Mouse (Mus musculus) lung, embryonic 16.5 days (tissue): ENCODE measurements around the gene Mybpc1. TPM values are rescaled to one million over a fixed set of nuclear protein-coding genes. Genes with fewer than 3 reads are reported as not detected.
"Not testable (repeated sequence)": the region's sequence is repeated elsewhere in the genome, so short reads cannot be mapped to it uniquely, and the experiment has no call there.

Experiments
- ATAC-seq: fragments of 200-750 bp; cut with Nextera tagmentation; 2 replicates; pipeline ENCODE4 v1.8.0; 2017; ENCODE audit warnings: low read depth, mild to moderate bottlenecking, moderate library complexity
- H3K27ac ChIP-seq: fragments of 300-500 bp; sonication (generic); 2 replicates; pipeline ENCODE4 v1.5.1; 2014; ENCODE audit warnings: mild to moderate bottlenecking, control low read depth, low read length
- H3K27me3 ChIP-seq: fragments of 300-500 bp; sonication (generic); 2 replicates; pipeline ENCODE4 v1.6.1; 2014; ENCODE audit warnings: low read depth, low read length, mixed read lengths; ENCODE audit not compliant: control insufficient read depth, insufficient read depth
- H3K36me3 ChIP-seq: fragments of 300-500 bp; sonication (generic); 2 replicates; pipeline ENCODE4 v1.6.1; 2014; ENCODE audit warnings: low read length; ENCODE audit not compliant: control insufficient read depth, insufficient read depth
- H3K4me1 ChIP-seq: fragments of 300-500 bp; sonication (generic); replicated peaks from 2 replicates; pipeline ENCODE4 v1.6.1; 2014; ENCODE audit warnings: low read length, mixed read lengths; ENCODE audit not compliant: control insufficient read depth, insufficient read depth
- H3K4me2 ChIP-seq: fragments of 300-500 bp; sonication (generic); 2 replicates; pipeline ENCODE4 v1.6.1; 2014; ENCODE audit warnings: low read depth, low read length, control low read depth
- H3K4me3 ChIP-seq: fragments of 300-500 bp; sonication (generic); 2 replicates; pipeline ENCODE4 v1.5.1; 2014; ENCODE audit warnings: mild to moderate bottlenecking, low read length, control low read depth
- H3K9ac ChIP-seq: fragments of 300-500 bp; sonication (generic); 2 replicates; pipeline ENCODE4 v1.6.1; 2014; ENCODE audit warnings: low read length, control low read depth
- H3K9me3 ChIP-seq: fragments of 300-500 bp; sonication (generic); 2 replicates; pipeline ENCODE4 v1.6.1; 2016; ENCODE audit warnings: low read length; ENCODE audit not compliant: control insufficient read depth
- WGBS: fragments of 180-500 bp; shearing (Covaris S2); extraction: QIAGEN DNeasy Blood & Tissue Kit; methylation state at CpG from one replicate; pipeline ENCODE4 v1.1.7; 2014; 5-methylcytosine and 5-hydroxymethylcytosine counted together
- polyA plus RNA-seq: library from polyadenylated mRNA; unstranded; fragments of >200 nt; fragmentation: Nextera tagmentation; extraction: Ambion mirVana; gene quantifications from 2 replicates; pipeline ENCODE4 v1.2.1, GENCODE M21; 2015

Gene Mybpc1
- polyA plus RNA-seq, 1 experiment from 2014 or later = 7.5 TPM

DNA sequence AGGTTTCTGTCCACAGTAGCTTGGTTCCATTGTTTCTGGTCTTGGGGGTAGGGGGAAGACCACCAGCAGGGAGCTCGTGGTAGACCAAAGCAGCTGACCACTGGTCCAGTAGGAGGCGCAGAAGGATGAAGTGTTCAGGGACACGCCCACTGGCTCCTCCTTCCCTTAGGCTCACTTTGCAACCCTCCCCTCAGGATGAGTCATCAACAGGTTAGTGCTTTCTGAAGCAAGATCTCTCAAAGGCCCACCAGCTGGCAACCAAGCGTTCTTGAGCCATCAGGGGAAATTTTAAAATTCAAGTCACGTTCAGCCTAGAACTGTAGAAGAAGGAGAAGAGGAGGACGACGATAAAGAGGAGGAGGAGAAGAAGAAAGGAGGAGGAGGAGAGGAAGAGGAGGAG lies 113.3 kb downstream of the Mybpc1 start:
- H3K36me3 ChIP-seq = no peaks in the 10 kb centered on the region
- H3K27ac ChIP-seq = no peak overlapping the region
- WGBS = 64% methylated on average over 7 of the region's 7 CpGs
- H3K9me3 ChIP-seq = no peaks in the 10 kb centered on the region
- H3K27me3 ChIP-seq = no peaks in the 10 kb centered on the region
- no peak for ATAC-seq
- no peak overlapping the region for H3K9ac ChIP-seq
- no peak overlapping the region for H3K4me3 ChIP-seq
- H3K4me2 ChIP-seq = no peak overlapping the region
- no peaks in the 10 kb centered on the region for H3K4me1 ChIP-seq

DNA sequence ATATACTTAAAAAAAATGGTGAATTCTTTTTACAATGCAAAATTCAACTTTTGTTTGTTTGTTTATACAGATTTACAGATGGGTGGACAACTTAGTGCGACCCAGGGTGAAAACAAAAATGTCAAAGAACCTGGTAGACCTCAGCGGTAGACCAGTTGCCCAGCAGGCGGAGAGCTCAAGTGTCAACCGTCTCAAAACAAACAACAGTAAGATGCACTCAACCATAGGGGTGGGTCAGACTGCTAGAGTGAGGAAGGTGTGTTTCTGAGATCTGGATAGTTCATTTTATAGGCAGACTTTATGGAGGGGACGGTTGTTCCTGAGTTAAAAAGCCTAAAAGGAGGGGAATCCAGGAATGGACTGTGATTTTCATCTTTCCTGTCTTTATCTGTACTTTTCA lies 116.3 kb downstream of the Mybpc1 start:
- Histone ChIP-seq H3K4me1 (no peaks in the 10 kb centered on the region), H3K4me2 (no peak overlapping the region), H3K9ac (no peak overlapping the region), H3K27ac (no peak overlapping the region), H3K9me3 (no peaks in the 10 kb centered on the region), H3K4me3 (no peak overlapping the region), H3K36me3 (0 out of 2 replicates have a peak, but pooled peaks cover 2% of the 10 kb centered on the region), H3K27me3 (no peaks in the 10 kb centered on the region)
- ATAC-seq = no peak
- 77% methylated on average over 5 of the region's 5 CpGs for WGBS

DNA sequence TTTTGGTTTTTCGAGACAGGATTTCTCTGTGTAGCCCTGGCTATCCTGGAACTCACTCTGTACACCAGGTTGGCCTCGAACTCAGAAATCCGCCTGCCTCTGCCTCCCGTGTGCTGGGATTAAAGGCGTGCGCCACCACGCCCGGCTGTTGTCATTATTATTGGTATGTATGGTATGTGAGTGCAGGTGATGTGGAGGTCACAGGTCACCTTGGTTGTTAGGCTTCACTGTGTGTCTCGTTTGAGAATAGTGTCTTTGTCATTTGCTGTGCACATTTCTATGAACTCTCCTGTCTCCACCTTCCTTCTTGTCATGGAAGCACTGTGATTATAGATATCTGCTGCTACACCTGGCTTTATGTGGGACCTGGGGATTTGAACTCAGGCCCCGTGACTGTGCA lies 122.1 kb downstream of the Mybpc1 start:
- H3K9ac ChIP-seq, H3K4me2 ChIP-seq, H3K4me1 ChIP-seq, ATAC-seq, H3K27me3 ChIP-seq, H3K9me3 ChIP-seq, H3K4me3 ChIP-seq, H3K36me3 ChIP-seq, H3K27ac ChIP-seq: not testable (repeated sequence)
- 91% methylated on average over 10 of the region's 10 CpGs for WGBS

Other genes with a start within 250 kb of the Mybpc1 start
- gene Dram1, start 226.1 kb downstream of the Mybpc1 start, polyA plus RNA-seq = 128 and 151 TPM in 2 replicates
- gene Gnptab, start 226.0 kb downstream of the Mybpc1 start, polyA plus RNA-seq = 16.8 and 18.1 TPM in 2 replicates
- gene Sycp3, start 145.6 kb downstream of the Mybpc1 start, polyA plus RNA-seq = 0.48 TPM in 1 of 2 replicates, not detected in the other
- gene Chpt1, start 101.1 kb downstream of the Mybpc1 start, polyA plus RNA-seq = 17.1 and 17.4 TPM in 2 replicates
- gene Spic, start 79.9 kb upstream of the Mybpc1 start, polyA plus RNA-seq = 0.43 and 0.49 TPM in 2 replicates
- gene Arl1, start 125.7 kb upstream of the Mybpc1 start, polyA plus RNA-seq = 194 and 197 TPM in 2 replicates
- 12.3 and 12.7 TPM in 2 replicates for gene Utp20, start 221.7 kb upstream of the Mybpc1 start, polyA plus RNA-seq